ENCODE assay signal across 8 mouse cellular contexts in the genomic region with DNA sequence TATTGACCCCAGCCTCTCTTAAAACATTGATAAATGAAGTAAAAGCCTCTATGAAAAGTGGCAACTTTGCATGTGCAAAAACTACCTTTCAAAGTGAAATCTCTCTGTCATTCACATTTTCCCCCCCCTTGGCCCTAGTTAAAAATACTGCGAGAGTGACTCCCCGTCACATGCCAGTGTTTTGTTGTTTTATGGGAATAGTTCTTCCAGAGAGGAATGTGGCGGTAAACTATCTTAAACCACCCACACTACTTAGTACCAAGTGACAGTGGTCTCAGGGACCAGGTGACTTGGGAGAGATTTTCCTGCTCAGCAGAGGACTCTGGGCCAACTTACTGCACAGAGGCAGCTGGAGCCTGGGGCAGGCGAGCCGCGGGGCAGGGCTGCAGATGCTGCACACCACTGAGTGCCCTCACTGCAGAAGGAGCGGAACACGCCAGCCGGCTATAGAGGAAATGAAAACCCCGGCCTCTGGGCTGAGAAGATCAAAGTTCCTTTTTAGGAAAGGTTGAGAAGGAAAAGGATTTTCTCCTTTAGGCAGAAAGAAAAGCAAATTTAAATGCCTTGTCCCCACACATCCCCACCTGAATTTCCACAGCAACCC. TPM values are rescaled to one million over a fixed set of nuclear protein-coding genes. Genes with fewer than 3 reads are reported as not detected.
DNase-seq lines count a peak whose midpoint lies in the region; ATAC-seq lines count a peak whose summit lies in the region.

No protein-coding gene starts in this region.

- H3K36me3 ChIP-seq in heart, embryonic 10.5 days: no peaks in the 10 kb centered on the region
- H3K36me3 ChIP-seq in midbrain, embryonic 11.5 days (ENCODE audit: control insufficient read depth, insufficient read depth, low read length): no peaks in the 10 kb centered on the region

- no peaks in the 10 kb centered on the region for H3K9me3 ChIP-seq in heart, embryonic 10.5 days
- no peaks in the 10 kb centered on the region for H3K9me3 ChIP-seq in midbrain, embryonic 11.5 days (ENCODE audit: control insufficient read depth, low read length)

- 37% methylated on average over 10 of the region's 10 CpGs for WGBS in heart, embryonic 10.5 days
- WGBS in midbrain, embryonic 11.5 days: 25% methylated on average over 10 of the region's 10 CpGs

- H3K27ac ChIP-seq in heart, embryonic 10.5 days: peak overlapping the region; percentile 75
- H3K27ac ChIP-seq in midbrain, embryonic 11.5 days (ENCODE audit: low read depth, low read length): no peak overlapping the region

- peak overlapping the region; percentile 28; the same call in 1 of the 2 replicates for H3K4me3 ChIP-seq in heart, embryonic 10.5 days
- no peak overlapping the region for H3K4me3 ChIP-seq in midbrain, embryonic 11.5 days (ENCODE audit: low read depth, low read length)

- intact Hi-C loops in gastrocnemius, postnatal 36 days (cut with DNase I): no loop called here

- H3K9ac ChIP-seq in midbrain, embryonic 11.5 days (ENCODE audit: low read length): no peak overlapping the region

- H3K4me2 ChIP-seq in midbrain, embryonic 11.5 days: no peak overlapping the region

- peak; percentile 37 for DNase-seq in retina, embryonic 14.5 days (ENCODE audit: low spot score)
- DNase-seq in retina, postnatal 1 day: no peak
- no peak for DNase-seq in heart, embryonic 10.5 days (ENCODE audit: low spot score)
- DNase-seq in kidney, postnatal 10 days: peak; percentile 73
- no peak for DNase-seq in midbrain, embryonic 11.5 days (ENCODE audit: low spot score, missing footprints)
- DNase-seq in gastrocnemius, postnatal 36 days: no peak
- DNase-seq in gastrocnemius, adult 18-20 months (ENCODE audit: low spot score): no peak

- peaks cover 53% of the 10 kb centered on the region for H3K4me1 ChIP-seq in heart, embryonic 10.5 days
- H3K4me1 ChIP-seq in midbrain, embryonic 11.5 days (ENCODE audit: control insufficient read depth, insufficient read depth, low read length): peaks cover 21% of the 10 kb centered on the region

- H3K27me3 ChIP-seq in heart, embryonic 10.5 days (ENCODE audit: insufficient read depth, poor library complexity, severe bottlenecking): no peaks in the 10 kb centered on the region
- peaks cover 10% of the 10 kb centered on the region for H3K27me3 ChIP-seq in midbrain, embryonic 11.5 days (ENCODE audit: control insufficient read depth, insufficient read depth, low read length)

- peak; percentile 58; the same call in 1 of the 2 replicates for ATAC-seq in midbrain, embryonic 11.5 days (ENCODE audit: low FRiP score)
- no peak for ATAC-seq in inflammation-experienced regulatory T-cells, adult 6 months

RNA-seq across cellular contexts. Expression of a gene that starts 50.9 kb away (rescaled TPM):
- 53.6 and 59.7 TPM in 2 replicates for polyA plus RNA-seq in heart, embryonic 10.5 days (2016; fragmentation: Nextera tagmentation; extraction: Ambion mirVana)
- polyA plus RNA-seq in midbrain, embryonic 11.5 days (2014; fragmentation: Nextera tagmentation; extraction: Ambion mirVana): 31.3 and 35.9 TPM in 2 replicates
- 10 to 100 TPM; 13.0 to 18.4 (median 14.2) TPM for polyA plus RNA-seq in inflammation-experienced regulatory T-cells, adult 6 months (2017; shearing (Covaris generic))
- total RNA-seq in gastrocnemius, postnatal 36 days (2021): 10 to 100 TPM; 18.6 to 20.2 TPM
- 10 to 100 TPM; 22.8 to 24.0 TPM for total RNA-seq in gastrocnemius, adult 18-20 months (2021)

RNA-seq across cellular contexts. Expression of a gene that starts 55.2 kb away (rescaled TPM):
- 43.4 and 48.9 TPM in 2 replicates for polyA plus RNA-seq in heart, embryonic 10.5 days (2016; fragmentation: Nextera tagmentation; extraction: Ambion mirVana)
- 24.9 and 25.3 TPM in 2 replicates for polyA plus RNA-seq in midbrain, embryonic 11.5 days (2014; fragmentation: Nextera tagmentation; extraction: Ambion mirVana)
- 10 to 100 TPM; 24.4 to 29.2 (median 26.3) TPM for polyA plus RNA-seq in inflammation-experienced regulatory T-cells, adult 6 months (2017; shearing (Covaris generic))
- total RNA-seq in gastrocnemius, postnatal 36 days (2021): 10 to 100 TPM; 57.5 to 65.1 TPM
- 10 to 100 TPM; 72.7 to 76.3 TPM for total RNA-seq in gastrocnemius, adult 18-20 months (2021)

Comparison
In these comparisons a context has a peak if more than half of its experiments do, and no peak if none do; other contexts are left out.
1. DNase-seq: peak in retina, embryonic 14.5 days (single experiment) and kidney, postnatal 10 days (single experiment); none in retina, postnatal 1 day (single experiment), heart, embryonic 10.5 days (single experiment), midbrain, embryonic 11.5 days (single experiment), gastrocnemius, postnatal 36 days (0 of 2) and gastrocnemius, adult 18-20 months (single experiment).